Mouse (Mus musculus) embryonic facial prominence, embryonic 15.5 days (tissue): ENCODE data around the gene Slc17a7. TPM values are rescaled to one million over a fixed set of nuclear protein-coding genes. Genes with fewer than 3 reads are reported as not detected.

Source experiments
- ATAC-seq: fragments of 200-750 bp; cut with Nextera tagmentation; 2 replicates; pipeline ENCODE4 v1.8.0; 2017; ENCODE audit warnings: low read depth, moderate TSS enrichment; ENCODE audit not compliant: insufficient number of reproducible peaks, low FRiP score, low TSS enrichment
- H3K27ac ChIP-seq: fragments of 300-500 bp; sonication (generic); replicated peaks from 2 replicates; pipeline ENCODE4 v1.5.1; 2015; ENCODE audit warnings: mild to moderate bottlenecking, inconsistent platforms
- H3K27me3 ChIP-seq: fragments of 300-500 bp; sonication (generic); 2 replicates; pipeline ENCODE4 v1.6.1; 2015; ENCODE audit warnings: inconsistent platforms
- H3K36me3 ChIP-seq: fragments of 300-500 bp; sonication (generic); 2 replicates; pipeline ENCODE4 v1.6.1; 2015; ENCODE audit warnings: mild to moderate bottlenecking, inconsistent platforms
- H3K4me1 ChIP-seq: fragments of 300-500 bp; sonication (generic); 2 replicates; pipeline ENCODE4 v1.6.1; 2015; ENCODE audit warnings: inconsistent platforms
- H3K4me2 ChIP-seq: fragments of 300-500 bp; sonication (generic); replicated peaks from 2 replicates; pipeline ENCODE4 v1.6.1; 2015; ENCODE audit warnings: mild to moderate bottlenecking, inconsistent platforms
- H3K4me3 ChIP-seq: fragments of 300-500 bp; sonication (generic); replicated peaks from 2 replicates; pipeline ENCODE4 v1.5.1; 2015; ENCODE audit warnings: mild to moderate bottlenecking, inconsistent platforms
- H3K9ac ChIP-seq: fragments of 300-500 bp; sonication (generic); 2 replicates; pipeline ENCODE4 v1.6.1; 2015; ENCODE audit warnings: inconsistent platforms
- H3K9me3 ChIP-seq: fragments of 300-500 bp; sonication (generic); replicated peaks from 2 replicates; pipeline ENCODE4 v1.6.1; 2016; ENCODE audit warnings: inconsistent platforms
- WGBS: fragments of 180-500 bp; shearing (Covaris S2); methylation state at CpG from one replicate; pipeline ENCODE4 v1.1.7; 2015; 5-methylcytosine and 5-hydroxymethylcytosine counted together
- polyA plus RNA-seq: library from polyadenylated mRNA; unstranded; fragments of >200 nt; fragmentation: Nextera tagmentation; extraction: Ambion mirVana; gene quantifications from 2 replicates; pipeline ENCODE4 v1.2.1, GENCODE M21; 2015

Gene Slc17a7
- polyA plus RNA-seq, 1 experiment from 2014 or later = 0.33 TPM

DNA sequence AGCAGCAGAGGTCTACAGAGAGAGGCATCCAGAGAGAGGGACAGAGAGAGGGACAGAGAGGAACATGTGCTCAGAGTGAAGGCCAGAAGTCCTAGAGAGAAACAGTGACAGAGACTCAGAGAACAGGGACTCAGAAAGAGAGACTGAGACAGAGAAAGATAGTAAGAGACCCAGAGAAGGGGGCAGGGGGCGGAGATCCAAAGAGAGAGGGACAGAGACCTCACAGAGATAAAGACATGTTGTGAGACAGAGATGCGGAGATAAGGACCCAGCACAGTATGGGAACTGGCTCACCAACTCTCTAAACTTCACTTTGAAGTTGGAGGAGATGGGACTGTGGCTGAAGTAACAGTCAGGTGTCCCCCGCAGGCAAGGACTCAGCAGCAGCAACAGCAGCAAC lies 28.4 kb upstream of the Slc17a7 start:
- H3K36me3 ChIP-seq = no peaks in the 10 kb centered on the region
- WGBS = 72% methylated on average over 3 of the region's 3 CpGs
- H3K9me3 ChIP-seq = no peaks in the 10 kb centered on the region
- no peak overlapping the region for H3K27ac ChIP-seq
- no peak overlapping the region for H3K9ac ChIP-seq
- peaks cover 10% of the 10 kb centered on the region; the same call in 1 of the 2 replicates for H3K4me1 ChIP-seq
- peak overlapping the region; percentile 60 for H3K4me3 ChIP-seq
- no peaks in the 10 kb centered on the region for H3K27me3 ChIP-seq
- peak overlapping the region; percentile 84 for H3K4me2 ChIP-seq
- ATAC-seq = no peak

DNA sequence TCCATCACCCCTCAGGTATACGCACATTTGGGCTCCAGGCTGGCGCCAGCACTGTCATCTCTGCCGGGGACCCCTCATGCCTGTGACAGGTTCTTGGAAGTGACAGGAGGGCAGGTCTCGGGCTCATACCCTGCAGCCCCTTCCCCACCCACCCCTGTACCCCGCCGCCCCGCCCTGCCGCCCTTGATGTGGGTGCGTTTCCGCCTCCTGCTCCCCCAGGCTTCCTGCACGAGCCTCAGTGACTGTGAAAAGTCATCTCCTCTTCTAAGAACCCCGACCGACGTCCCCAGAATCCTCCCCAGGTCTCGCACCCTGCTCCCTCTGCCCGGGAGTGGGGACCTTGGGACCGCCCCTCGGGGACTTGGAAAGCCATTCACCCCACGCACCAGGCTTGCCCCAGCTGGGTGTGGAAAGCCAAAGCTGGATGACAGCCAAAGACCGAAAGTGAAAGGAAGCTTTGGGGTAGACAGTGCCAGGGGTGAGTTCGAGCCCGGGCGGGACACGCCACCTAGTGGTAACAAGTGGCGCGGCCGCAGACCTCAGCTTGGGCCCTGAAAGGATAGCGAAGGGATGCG lies 27.7 kb upstream of the Slc17a7 start, which contains the start of the genes Gm45713 and Flt3l:
TSS of gene Gm45713 (minus strand) at position 239 of the 575 bp plus-strand sequence.
TSS of gene Flt3l (minus strand) at position 440 of the 575 bp plus-strand sequence.
- H3K36me3 ChIP-seq = no peaks in the 10 kb centered on the region
- H3K9ac ChIP-seq = peak within 1 kb of the TSS; percentile 68
- no peak within 1 kb of the TSS for H3K27ac ChIP-seq
- H3K4me2 ChIP-seq = peak within 1 kb of the TSS; percentile 84
- H3K27me3 ChIP-seq = no peaks in the 10 kb centered on the region
- no peaks in the 10 kb centered on the region for H3K9me3 ChIP-seq
- WGBS = 2% methylated on average over 29 of the region's 29 CpGs
- H3K4me1 ChIP-seq = peaks cover 10% of the 10 kb centered on the region; the same call in 1 of the 2 replicates
- ATAC-seq = peak; percentile 81
- H3K4me3 ChIP-seq = peak within 1 kb of the TSS; percentile 60

DNA sequence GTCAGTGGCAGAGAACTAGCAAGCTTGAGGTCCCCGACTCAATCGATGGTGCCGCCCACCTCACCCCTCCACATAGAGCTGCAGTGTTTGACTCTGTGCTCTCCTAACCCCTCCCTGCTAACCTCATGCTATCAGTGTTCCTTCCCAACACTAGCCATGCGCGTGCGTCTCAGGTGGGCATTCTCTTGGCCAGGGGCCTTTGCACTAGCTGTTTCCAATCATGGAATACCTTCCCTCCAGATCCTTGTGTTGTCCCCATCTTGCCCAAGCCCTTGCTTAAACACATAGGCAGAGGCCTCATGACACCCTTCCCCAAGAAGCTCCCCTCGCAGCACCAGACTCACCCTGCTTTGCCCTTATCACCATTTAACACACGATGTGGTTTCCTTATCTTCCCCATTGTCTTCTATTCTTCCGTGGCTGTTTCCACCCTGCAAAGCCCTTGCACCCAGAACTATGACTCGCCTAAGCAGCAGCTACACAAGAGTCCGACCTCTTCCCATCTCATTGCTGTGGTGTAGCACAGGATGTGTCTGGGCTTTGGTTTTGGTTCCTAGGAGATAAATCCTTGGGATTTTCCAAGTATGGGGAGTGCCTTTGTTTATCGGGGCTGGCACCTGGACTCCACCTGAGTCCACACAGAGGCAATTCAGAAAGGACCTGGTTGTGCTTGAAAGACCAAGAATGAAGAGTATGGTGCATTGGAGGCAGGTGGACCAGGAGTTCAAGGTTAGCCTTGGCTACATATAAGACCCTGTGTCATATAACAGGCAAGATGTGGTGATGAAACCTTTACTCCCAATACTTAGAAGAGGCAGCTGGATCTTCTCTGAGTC lies 26.4 kb upstream of the Slc17a7 start:
- no peak overlapping the region for H3K4me3 ChIP-seq
- ATAC-seq = no peak
- H3K27me3 ChIP-seq = no peaks in the 10 kb centered on the region
- no peaks in the 10 kb centered on the region for H3K9me3 ChIP-seq
- H3K36me3 ChIP-seq = peaks cover 13% of the 10 kb centered on the region
- no peak overlapping the region for H3K9ac ChIP-seq
- 77% methylated on average over 12 of the region's 12 CpGs for WGBS
- H3K27ac ChIP-seq = no peak overlapping the region
- H3K4me2 ChIP-seq = no peak overlapping the region
- H3K4me1 ChIP-seq = peaks cover 10% of the 10 kb centered on the region; the same call in 1 of the 2 replicates

DNA sequence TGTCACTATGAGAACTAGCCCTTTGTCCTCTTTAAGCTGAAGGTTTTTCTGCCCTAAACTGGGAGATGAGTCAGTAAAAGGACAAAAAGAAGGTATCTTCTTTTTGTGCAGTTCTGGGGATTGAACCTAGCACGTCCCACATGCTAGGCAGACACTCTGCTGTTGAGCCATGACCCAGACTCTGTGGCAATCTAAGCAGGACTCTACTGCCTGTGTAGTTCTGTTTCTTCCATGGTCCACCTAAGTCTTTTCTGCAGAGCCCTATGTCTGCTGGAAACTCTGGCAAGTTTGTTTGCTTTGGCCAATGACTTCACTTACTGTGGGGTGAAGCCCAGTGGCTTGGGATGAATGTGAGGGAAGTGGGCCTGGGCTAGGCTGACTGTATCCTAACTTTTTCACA lies 25.3 kb upstream of the Slc17a7 start:
- no peak overlapping the region for H3K9ac ChIP-seq
- H3K27ac ChIP-seq = no peak overlapping the region
- no peak overlapping the region for H3K4me2 ChIP-seq
- no peaks in the 10 kb centered on the region for H3K9me3 ChIP-seq
- no peaks in the 10 kb centered on the region for H3K27me3 ChIP-seq
- H3K36me3 ChIP-seq = peaks cover 22% of the 10 kb centered on the region
- WGBS = 83% methylated on average over 1 of the region's 1 CpGs
- H3K4me3 ChIP-seq = no peak overlapping the region
- no peak for ATAC-seq
- peaks cover 10% of the 10 kb centered on the region; the same call in 1 of the 2 replicates for H3K4me1 ChIP-seq

DNA sequence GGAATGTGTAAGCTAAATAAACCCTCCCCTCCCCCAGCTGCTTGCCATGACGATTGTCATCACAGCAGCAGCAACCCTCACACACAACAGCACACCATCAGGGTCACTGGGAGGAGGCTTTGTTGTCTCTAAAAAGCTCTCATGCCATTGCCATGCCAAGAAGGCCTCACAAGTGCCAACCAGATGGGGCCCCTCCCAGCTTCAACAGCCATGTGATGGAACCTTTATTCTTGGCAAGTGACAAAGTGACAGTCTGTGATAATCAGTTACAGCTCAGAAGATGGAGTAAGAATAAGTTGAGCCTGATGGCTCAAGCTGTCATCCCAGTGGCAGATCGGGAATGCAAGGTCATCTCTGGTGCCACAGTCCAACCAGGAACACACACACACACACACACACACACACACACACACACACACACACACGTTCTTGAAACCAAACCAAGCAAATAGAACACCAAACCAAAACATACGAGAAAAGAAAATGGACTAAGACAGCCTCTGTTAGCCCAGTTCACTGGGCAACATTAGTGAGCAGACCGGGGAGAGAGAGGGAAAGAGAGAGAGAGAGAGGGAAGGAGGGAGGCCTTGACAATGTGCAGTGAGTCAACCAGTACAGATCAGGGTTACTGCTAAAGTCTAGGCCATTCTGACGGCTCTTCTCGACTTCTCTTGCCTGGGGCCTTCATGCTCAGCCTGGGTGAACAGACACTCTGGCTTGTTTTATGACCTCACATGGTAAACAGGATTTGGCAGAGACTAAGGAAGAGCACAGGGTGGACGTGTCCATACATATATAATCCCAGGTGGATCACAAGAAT lies 23.6 kb upstream of the Slc17a7 start:
- WGBS = 64% methylated on average over 8 of the region's 8 CpGs
- H3K4me1 ChIP-seq = peaks cover 4% of the 10 kb centered on the region; the same call in 1 of the 2 replicates
- H3K4me2 ChIP-seq = no peak overlapping the region
- H3K36me3 ChIP-seq = peaks cover 39% of the 10 kb centered on the region
- ATAC-seq = no peak
- H3K9ac ChIP-seq = no peak overlapping the region
- no peaks in the 10 kb centered on the region for H3K9me3 ChIP-seq
- no peaks in the 10 kb centered on the region for H3K27me3 ChIP-seq
- no peak overlapping the region for H3K27ac ChIP-seq
- H3K4me3 ChIP-seq = no peak overlapping the region

DNA sequence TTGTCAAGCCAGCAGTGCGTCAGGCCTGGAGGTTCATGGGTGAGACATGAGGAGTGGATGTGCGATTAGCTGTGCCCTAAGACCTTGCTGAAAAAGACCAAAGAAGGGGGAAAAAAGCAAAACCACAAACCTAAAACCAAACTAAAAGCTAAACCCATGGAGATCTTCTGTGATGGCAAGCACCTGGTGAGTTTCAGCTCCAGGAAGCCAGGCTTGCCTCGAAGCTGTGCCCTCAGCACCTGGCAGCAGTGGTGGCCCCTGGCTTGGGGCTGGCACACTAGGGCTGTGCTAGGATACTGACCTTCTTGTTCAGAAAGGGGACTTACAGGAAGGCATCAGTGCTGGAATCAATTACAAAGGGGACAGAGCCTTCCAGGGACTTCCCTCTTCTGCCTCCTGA lies 22.4 kb upstream of the Slc17a7 start:
- H3K9ac ChIP-seq = no peak overlapping the region
- H3K4me3 ChIP-seq = no peak overlapping the region
- WGBS = 91% methylated on average over 3 of the region's 3 CpGs
- no peak overlapping the region for H3K4me2 ChIP-seq
- no peak for ATAC-seq
- H3K27me3 ChIP-seq = no peaks in the 10 kb centered on the region
- H3K27ac ChIP-seq = no peak overlapping the region
- H3K36me3 ChIP-seq = peaks cover 51% of the 10 kb centered on the region
- H3K9me3 ChIP-seq = no peaks in the 10 kb centered on the region
- H3K4me1 ChIP-seq = no peaks in the 10 kb centered on the region; the same call in 1 of the 2 replicates

DNA sequence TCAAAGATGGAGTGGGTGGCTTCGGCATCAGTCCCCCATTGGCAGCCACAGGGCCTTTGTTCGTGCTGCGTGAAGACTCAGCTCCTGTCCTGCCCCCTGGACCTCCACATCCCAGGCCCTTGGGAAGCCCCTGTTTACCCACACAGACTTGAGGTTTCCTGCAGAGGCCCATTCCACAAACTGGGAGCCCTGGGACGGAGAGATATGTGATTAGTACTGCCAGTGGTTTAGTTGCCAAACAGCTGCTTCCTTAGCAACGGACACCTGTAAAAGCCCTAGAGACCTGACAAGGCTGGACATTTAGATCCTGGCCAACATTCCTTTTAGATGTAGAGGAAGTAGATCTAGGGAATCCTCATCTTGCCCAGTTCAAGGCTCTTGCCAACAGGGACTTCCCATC lies 21.8 kb upstream of the Slc17a7 start:
- Histone ChIP-seq H3K36me3 (peaks cover 56% of the 10 kb centered on the region), H3K27ac (no peak overlapping the region), H3K9ac (no peak overlapping the region), H3K9me3 (no peaks in the 10 kb centered on the region), H3K27me3 (no peaks in the 10 kb centered on the region), H3K4me1 (no peaks in the 10 kb centered on the region; the same call in 1 of the 2 replicates), H3K4me3 (no peak overlapping the region), H3K4me2 (no peak overlapping the region)
- no peak for ATAC-seq
- 81% methylated on average over 5 of the region's 5 CpGs for WGBS

DNA sequence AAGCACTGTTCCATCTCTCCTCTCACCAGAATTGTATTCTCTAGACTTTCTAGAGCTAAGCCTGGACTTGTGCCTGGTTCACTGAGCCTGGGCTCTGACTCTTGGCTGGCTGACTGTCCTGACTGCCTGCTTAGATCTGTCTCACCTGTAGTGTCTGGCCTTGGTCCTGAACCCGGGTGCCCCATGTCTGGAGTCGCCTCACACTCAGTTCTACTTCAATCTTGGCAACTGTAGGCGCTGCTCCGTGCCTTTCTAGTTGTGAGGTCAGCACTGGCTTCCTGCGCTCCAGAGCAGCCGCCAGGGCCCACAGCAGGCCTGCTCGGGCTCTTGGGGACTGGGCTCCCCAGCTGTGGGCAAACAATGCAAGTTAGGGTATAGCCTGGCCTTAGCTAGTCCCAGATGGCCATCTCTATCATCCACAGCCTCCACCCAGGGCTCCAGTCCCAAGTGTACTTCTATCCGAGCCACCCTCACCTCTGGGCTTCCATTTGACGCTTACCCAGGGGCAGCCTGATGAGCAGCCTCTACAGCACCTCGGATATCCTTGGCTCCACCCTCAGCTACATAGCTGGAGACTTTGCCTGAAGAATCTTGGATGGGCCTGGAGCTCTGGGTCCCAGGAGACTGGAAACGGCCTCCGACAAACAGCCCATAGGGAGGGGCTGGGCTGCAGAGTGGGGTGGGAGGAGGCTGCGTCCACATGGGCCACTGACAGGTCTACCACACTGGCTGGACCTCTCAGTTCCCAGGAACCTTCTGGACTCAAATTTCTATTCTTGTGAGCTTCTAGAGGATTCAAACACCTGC lies 19.2 kb upstream of the Slc17a7 start:
- no peak for ATAC-seq
- Histone ChIP-seq H3K4me3 (no peak overlapping the region), H3K4me2 (no peak overlapping the region), H3K27ac (no peak overlapping the region), H3K36me3 (peaks cover 62% of the 10 kb centered on the region), H3K27me3 (no peaks in the 10 kb centered on the region), H3K9ac (no peak overlapping the region), H3K4me1 (no peaks in the 10 kb centered on the region; the same call in 1 of the 2 replicates), H3K9me3 (no peaks in the 10 kb centered on the region)
- WGBS = 88% methylated on average over 13 of the region's 13 CpGs

DNA sequence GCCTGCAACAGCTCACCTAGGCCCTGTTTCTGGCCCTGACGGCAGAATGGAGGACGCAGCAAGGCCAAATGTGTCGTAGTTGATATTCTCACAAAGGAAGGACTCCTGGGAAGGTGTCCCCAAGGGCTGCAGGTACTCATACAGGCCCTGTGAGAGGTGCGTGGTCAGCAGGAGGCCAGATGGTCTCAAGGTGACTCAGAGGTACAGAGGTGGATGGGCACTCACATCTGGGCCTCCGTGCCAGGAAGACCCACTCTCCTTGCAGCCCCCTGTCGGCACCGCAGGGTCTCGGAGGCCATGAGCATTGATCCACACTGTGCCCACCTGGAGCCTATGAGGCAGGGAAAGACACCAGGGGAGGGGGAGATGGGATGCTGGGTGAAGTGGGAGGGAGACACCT lies 18.3 kb upstream of the Slc17a7 start:
- no peak overlapping the region for H3K27ac ChIP-seq
- 96% methylated on average over 8 of the region's 8 CpGs for WGBS
- H3K27me3 ChIP-seq = no peaks in the 10 kb centered on the region
- ATAC-seq = no peak
- H3K4me1 ChIP-seq = peaks cover 1% of the 10 kb centered on the region; the same call in 1 of the 2 replicates
- H3K36me3 ChIP-seq = peaks cover 62% of the 10 kb centered on the region
- H3K4me3 ChIP-seq = no peak overlapping the region
- H3K4me2 ChIP-seq = no peak overlapping the region
- H3K9me3 ChIP-seq = no peaks in the 10 kb centered on the region
- H3K9ac ChIP-seq = no peak overlapping the region

DNA sequence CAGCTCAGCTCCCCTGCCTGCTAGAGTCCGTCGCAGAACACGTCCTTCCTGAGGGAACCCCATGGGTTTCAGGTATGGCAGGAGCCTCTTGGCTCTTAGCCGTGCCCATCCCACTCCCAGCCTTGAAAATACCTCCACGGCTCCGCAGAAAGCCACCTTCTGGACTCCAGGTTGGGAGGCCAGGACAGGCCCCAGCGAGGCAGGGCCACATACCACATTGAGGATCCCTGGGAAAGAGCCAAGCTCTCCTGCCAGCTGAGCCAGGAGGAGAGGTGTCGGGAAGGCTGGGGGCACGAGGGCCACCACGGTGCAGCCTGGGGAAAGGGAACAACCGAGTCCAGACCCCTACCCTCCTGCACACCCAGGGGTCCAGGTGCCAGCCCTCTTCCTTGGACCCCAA lies 16.5 kb upstream of the Slc17a7 start:
- H3K4me3 ChIP-seq = no peak overlapping the region
- no peak overlapping the region for H3K27ac ChIP-seq
- peaks cover 51% of the 10 kb centered on the region for H3K36me3 ChIP-seq
- H3K9ac ChIP-seq = no peak overlapping the region
- 90% methylated on average over 11 of the region's 11 CpGs for WGBS
- H3K4me2 ChIP-seq = no peak overlapping the region
- no peak for ATAC-seq
- no peaks in the 10 kb centered on the region for H3K9me3 ChIP-seq
- H3K27me3 ChIP-seq = no peaks in the 10 kb centered on the region
- H3K4me1 ChIP-seq = peaks cover 17% of the 10 kb centered on the region
